Mouse (Mus musculus): ENCODE results near the gene Stmn1.

Stmn1 gene

GRCm38 (mm10) chr4:134468215-134468575 is at the start of gene Stmn1:
TSS of gene Stmn1 (plus strand) at chr4:134468320.
- peak; percentile 98 for DNase-seq

GRCm38 (mm10) chr4:134421971-134422370 is 46.1 kb upstream of the Stmn1 start:
- DNase-seq = no peak

GRCm38 (mm10) chr4:134423949-134424348 is 44.2 kb upstream of the Stmn1 start:
- DNase-seq = no peak

GRCm38 (mm10) chr4:134425088-134425487 is 43.0 kb upstream of the Stmn1 start:
- no peak for DNase-seq

- peak; percentile 72 for DNase-seq
Observed at GRCm38 (mm10) chr4:134430381-134431004, 37.6 kb upstream of the Stmn1 start.

- DNase-seq = no peak
Observed at GRCm38 (mm10) chr4:134432686-134433360, 35.3 kb upstream of the Stmn1 start.

- DNase-seq = no peak
Observed at GRCm38 (mm10) chr4:134436185-134436584, 31.9 kb upstream of the Stmn1 start.

- peak; percentile 47 for DNase-seq
Observed at GRCm38 (mm10) chr4:134436659-134437058, 31.5 kb upstream of the Stmn1 start.

GRCm38 (mm10) chr4:134439119-134439518 is 29.0 kb upstream of the Stmn1 start:
- no peak for DNase-seq

GRCm38 (mm10) chr4:134439919-134440318 is 28.2 kb upstream of the Stmn1 start:
- no peak for DNase-seq

GRCm38 (mm10) chr4:134442216-134442615 is 25.9 kb upstream of the Stmn1 start:
- no peak for DNase-seq

GRCm38 (mm10) chr4:134443589-134443988 is 24.5 kb upstream of the Stmn1 start:
- no peak for DNase-seq

GRCm38 (mm10) chr4:134444949-134445348 is 23.2 kb upstream of the Stmn1 start:
- no peak for DNase-seq

- no peak for DNase-seq
Observed at GRCm38 (mm10) chr4:134445489-134445888, 22.6 kb upstream of the Stmn1 start.

- no peak for DNase-seq
Observed at GRCm38 (mm10) chr4:134447966-134448365, 20.2 kb upstream of the Stmn1 start.

- peak; percentile 70 for DNase-seq
Observed at GRCm38 (mm10) chr4:134449595-134450391, 18.3 kb upstream of the Stmn1 start.

GRCm38 (mm10) chr4:134450392-134451195 is 17.5 kb upstream of the Stmn1 start:
- peak; percentile 89 for DNase-seq

GRCm38 (mm10) chr4:134451484-134451883 is 16.6 kb upstream of the Stmn1 start:
- no peak for DNase-seq

- DNase-seq = no peak
Observed at GRCm38 (mm10) chr4:134453619-134454400, 14.3 kb upstream of the Stmn1 start.

GRCm38 (mm10) chr4:134455310-134455709 is 12.8 kb upstream of the Stmn1 start:
- DNase-seq = no peak

GRCm38 (mm10) chr4:134457130-134457825 is 10.8 kb upstream of the Stmn1 start:
- DNase-seq = no peak

- no peak for DNase-seq
Observed at GRCm38 (mm10) chr4:134458856-134459255, 9.3 kb upstream of the Stmn1 start.

Data from retina, postnatal 1 day (tissue).